Mouse (Mus musculus): ENCODE data around the gene Cabin1. TPM values are rescaled to one million over a fixed set of nuclear protein-coding genes. Genes with fewer than 3 reads are reported as not detected.

The Cabin1 gene
- polyA plus RNA-seq, 1 experiment = 10.8 TPM

GRCm38 (mm10) chr10:75695521-75695920 is 68.6 kb downstream of the Cabin1 start:
- H3K27me3 ChIP-seq (ENCODE audit: control insufficient read depth) = no peaks in the 10 kb centered on the region
- H3K4me1 ChIP-seq (ENCODE audit: control insufficient read depth) = peaks cover 77% of the 10 kb centered on the region
- no peaks in the 10 kb centered on the region for H3K9me3 ChIP-seq (ENCODE audit: control insufficient read depth, low read length)
- TF ChIP-seq GATA1 (IDR thresholded peaks at IDR 0.05; ENCODE audit: low read length) (no peak), TAL1 (IDR thresholded peaks at IDR 0.05; ENCODE audit: low read length) (no peak)
- H3K4me3 ChIP-seq (replicated peaks) = no peak overlapping the region
- H3K36me3 ChIP-seq (ENCODE audit: control insufficient read depth) = peaks cover 100% of the 10 kb centered on the region

GRCm38 (mm10) chr10:75695078-75695477 is 69.1 kb downstream of the Cabin1 start:
- no peaks in the 10 kb centered on the region for H3K27me3 ChIP-seq (ENCODE audit: control insufficient read depth)

GRCm38 (mm10) chr10:75694567-75694966 is 69.6 kb downstream of the Cabin1 start:
- H3K36me3 ChIP-seq (ENCODE audit: control insufficient read depth) = peaks cover 98% of the 10 kb centered on the region
- TF ChIP-seq GATA1 (IDR thresholded peaks at IDR 0.05; ENCODE audit: low read length) = no peak
- TF ChIP-seq TAL1 (IDR thresholded peaks at IDR 0.05; ENCODE audit: low read length) = no peak

More at GRCm38 (mm10) chr10:75695078-75695477, 69.1 kb downstream of the Cabin1 start:
- H3K9me3 ChIP-seq (ENCODE audit: control insufficient read depth, low read length) = no peaks in the 10 kb centered on the region
- no peak overlapping the region for H3K4me3 ChIP-seq (replicated peaks)
- peaks cover 73% of the 10 kb centered on the region for H3K4me1 ChIP-seq (ENCODE audit: control insufficient read depth)
- TF ChIP-seq GATA1 (IDR thresholded peaks at IDR 0.05; ENCODE audit: low read length) (no peak), TAL1 (IDR thresholded peaks at IDR 0.05; ENCODE audit: low read length) (no peak)
- peaks cover 98% of the 10 kb centered on the region for H3K36me3 ChIP-seq (ENCODE audit: control insufficient read depth)

GRCm38 (mm10) chr10:75693451-75694233 is 70.5 kb downstream of the Cabin1 start:
- H3K9me3 ChIP-seq (ENCODE audit: control insufficient read depth, low read length) = no peaks in the 10 kb centered on the region
- no peak for TF ChIP-seq GATA1 (IDR thresholded peaks at IDR 0.05; ENCODE audit: low read length)
- TF ChIP-seq TAL1 (IDR thresholded peaks at IDR 0.05; ENCODE audit: low read length) = no peak
- peaks cover 58% of the 10 kb centered on the region for H3K4me1 ChIP-seq (ENCODE audit: control insufficient read depth)
- H3K27me3 ChIP-seq (ENCODE audit: control insufficient read depth) = no peaks in the 10 kb centered on the region
- H3K4me3 ChIP-seq (replicated peaks) = no peak overlapping the region
- peaks cover 98% of the 10 kb centered on the region for H3K36me3 ChIP-seq (ENCODE audit: control insufficient read depth)

More at GRCm38 (mm10) chr10:75694567-75694966, 69.6 kb downstream of the Cabin1 start:
- no peaks in the 10 kb centered on the region for H3K27me3 ChIP-seq (ENCODE audit: control insufficient read depth)
- no peak overlapping the region for H3K4me3 ChIP-seq (replicated peaks)
- H3K4me1 ChIP-seq (ENCODE audit: control insufficient read depth) = peaks cover 68% of the 10 kb centered on the region
- H3K9me3 ChIP-seq (ENCODE audit: control insufficient read depth, low read length) = no peaks in the 10 kb centered on the region

GRCm38 (mm10) chr10:75688598-75688997 is 75.5 kb downstream of the Cabin1 start:
- H3K27me3 ChIP-seq (ENCODE audit: control insufficient read depth) = no peaks in the 10 kb centered on the region
- H3K4me1 ChIP-seq (ENCODE audit: control insufficient read depth) = peaks cover 11% of the 10 kb centered on the region
- H3K4me3 ChIP-seq (replicated peaks) = no peak overlapping the region
- TF ChIP-seq GATA1 (IDR thresholded peaks at IDR 0.05; ENCODE audit: low read length) (no peak), TAL1 (IDR thresholded peaks at IDR 0.05; ENCODE audit: low read length) (no peak)
- H3K36me3 ChIP-seq (ENCODE audit: control insufficient read depth) = peaks cover 96% of the 10 kb centered on the region
- H3K9me3 ChIP-seq (ENCODE audit: control insufficient read depth, low read length) = no peaks in the 10 kb centered on the region

- no peaks in the 10 kb centered on the region for H3K9me3 ChIP-seq (ENCODE audit: control insufficient read depth, low read length)
- peaks cover 3% of the 10 kb centered on the region for H3K4me1 ChIP-seq (ENCODE audit: control insufficient read depth)
- peaks cover 96% of the 10 kb centered on the region for H3K36me3 ChIP-seq (ENCODE audit: control insufficient read depth)
- no peaks in the 10 kb centered on the region for H3K27me3 ChIP-seq (ENCODE audit: control insufficient read depth)
- no peak overlapping the region for H3K4me3 ChIP-seq (replicated peaks)
- TF ChIP-seq GATA1 (IDR thresholded peaks at IDR 0.05; ENCODE audit: low read length) (no peak), TAL1 (IDR thresholded peaks at IDR 0.05; ENCODE audit: low read length) (no peak)
Measured at GRCm38 (mm10) chr10:75686724-75687123, 77.4 kb downstream of the Cabin1 start.

GRCm38 (mm10) chr10:75684035-75685004 is 79.8 kb downstream of the Cabin1 start:
- Histone ChIP-seq H3K36me3 (ENCODE audit: control insufficient read depth) (peaks cover 96% of the 10 kb centered on the region), H3K27me3 (ENCODE audit: control insufficient read depth) (no peaks in the 10 kb centered on the region), H3K9me3 (ENCODE audit: control insufficient read depth, low read length) (no peaks in the 10 kb centered on the region), H3K4me1 (ENCODE audit: control insufficient read depth) (peaks cover 3% of the 10 kb centered on the region), H3K4me3 (replicated peaks) (no peak overlapping the region)
- TF ChIP-seq GATA1 (IDR thresholded peaks at IDR 0.05; ENCODE audit: low read length) (no peak; the same call in 1 of the 2 replicates), TAL1 (IDR thresholded peaks at IDR 0.05; ENCODE audit: low read length) (no peak)

GRCm38 (mm10) chr10:75680574-75681001 is 83.6 kb downstream of the Cabin1 start:
- TF ChIP-seq GATA1 (IDR thresholded peaks at IDR 0.05; ENCODE audit: low read length) = no peak
- TF ChIP-seq TAL1 (IDR thresholded peaks at IDR 0.05; ENCODE audit: low read length) = no peak
- H3K27me3 ChIP-seq (ENCODE audit: control insufficient read depth) = no peaks in the 10 kb centered on the region
- H3K4me1 ChIP-seq (ENCODE audit: control insufficient read depth) = peaks cover 9% of the 10 kb centered on the region
- no peak overlapping the region for H3K4me3 ChIP-seq (replicated peaks)
- no peaks in the 10 kb centered on the region for H3K9me3 ChIP-seq (ENCODE audit: control insufficient read depth, low read length)
- H3K36me3 ChIP-seq (ENCODE audit: control insufficient read depth) = peaks cover 98% of the 10 kb centered on the region

- Histone ChIP-seq H3K36me3 (ENCODE audit: control insufficient read depth) (peaks cover 99% of the 10 kb centered on the region), H3K4me3 (replicated peaks) (no peak overlapping the region), H3K4me1 (ENCODE audit: control insufficient read depth) (peaks cover 9% of the 10 kb centered on the region), H3K27me3 (ENCODE audit: control insufficient read depth) (no peaks in the 10 kb centered on the region), H3K9me3 (ENCODE audit: control insufficient read depth, low read length) (no peaks in the 10 kb centered on the region)
- TF ChIP-seq GATA1 (IDR thresholded peaks at IDR 0.05; ENCODE audit: low read length) (no peak), TAL1 (IDR thresholded peaks at IDR 0.05; ENCODE audit: low read length) (no peak)
Measured at GRCm38 (mm10) chr10:75679204-75679603, 84.9 kb downstream of the Cabin1 start.

Data from erythroblast, embryonic 14.5 days (primary cell).